In the genomic region with DNA sequence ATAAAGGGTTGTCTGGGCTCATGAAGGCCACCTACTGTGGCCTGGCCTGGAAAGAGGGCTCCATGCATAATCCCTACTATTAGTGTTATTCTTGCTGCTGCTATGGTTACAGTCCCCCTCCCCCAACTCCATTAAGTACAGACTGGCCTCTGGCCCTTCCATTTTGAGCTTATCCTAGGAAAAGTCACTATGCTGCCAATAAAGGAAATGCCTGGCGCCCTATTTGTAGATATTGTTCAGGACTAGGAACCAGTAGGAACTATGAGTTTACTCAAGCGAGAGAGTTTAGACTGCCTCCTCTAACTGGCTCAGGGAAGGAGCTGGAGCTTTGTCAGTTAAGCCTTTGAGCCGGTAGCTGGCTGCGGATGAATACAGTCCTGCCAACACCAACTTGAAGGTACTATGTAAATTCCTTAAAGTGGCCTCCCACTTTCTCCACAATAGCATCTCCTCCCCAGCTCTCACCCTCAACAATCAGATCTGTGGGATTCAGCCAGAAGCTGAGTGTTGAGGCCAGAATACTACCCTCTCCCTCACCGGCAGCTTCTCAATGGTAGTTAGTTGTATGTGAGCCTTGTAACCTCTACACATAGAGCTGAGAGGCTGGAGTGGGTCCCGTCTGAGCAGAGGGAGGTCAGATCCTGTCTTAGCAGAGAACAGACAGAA, we compare ENCODE assay signal across 8 mouse cellular contexts. TPM values are rescaled to one million over a fixed set of nuclear protein-coding genes. Genes with fewer than 3 reads are reported as not detected.
A peak's percentile ranks its signal among the peaks of the same experiment; 100 is the strongest.
DNase-seq lines count a peak whose midpoint lies in the region; ATAC-seq and TF ChIP-seq lines count a peak whose summit lies in the region.

No protein-coding gene starts in this region.

- peaks cover 0 to 3% of the 10 kb centered on the region in 2 experiments; a peak in 1 of 4 replicates for H3K4me1 ChIP-seq in ES-E14 (ENCODE audit: control insufficient read depth in 2 of 2, insufficient read depth in 2 of 2, low read length in 2 of 2, poor library complexity in 1 of 2)
- peaks cover 23% of the 10 kb centered on the region for H3K4me1 ChIP-seq in heart, embryonic 13.5 days
- peaks cover 13% of the 10 kb centered on the region for H3K4me1 ChIP-seq in limb, embryonic 14.5 days (ENCODE audit: control insufficient read depth, insufficient read depth, low read length)
- no peaks in the 10 kb centered on the region for H3K4me1 ChIP-seq in neural tube, embryonic 15.5 days

- H3K4me2 ChIP-seq in heart, embryonic 13.5 days, result 0 out of 2 replicates have a peak overlapping the region, but pooled peaks have one; percentile 2
- no peak overlapping the region for H3K4me2 ChIP-seq in limb, embryonic 14.5 days (replicated peaks; ENCODE audit: low read depth, low read length, severe bottlenecking)
- H3K4me2 ChIP-seq in neural tube, embryonic 15.5 days, result no peak overlapping the region

- TF ChIP-seq CTCF in brain, embryonic 14.5 days (IDR thresholded peaks at IDR 0.05; ENCODE audit: borderline replicate concordance, extremely low read depth, insufficient read depth, insufficient read length), result no peak

- H3K27me3 ChIP-seq in heart, embryonic 13.5 days (replicated peaks), result no peaks in the 10 kb centered on the region
- no peaks in the 10 kb centered on the region for H3K27me3 ChIP-seq in limb, embryonic 14.5 days (ENCODE audit: control insufficient read depth, insufficient read depth, low read length)
- no peaks in the 10 kb centered on the region for H3K27me3 ChIP-seq in neural tube, embryonic 15.5 days (replicated peaks)

- 19% methylated on average over 6 of the region's 6 CpGs for WGBS in heart, embryonic 13.5 days
- WGBS in limb, embryonic 14.5 days, result 36% methylated on average over 6 of the region's 6 CpGs
- WGBS in neural tube, embryonic 15.5 days, result 9% methylated on average over 6 of the region's 6 CpGs

- DNase-seq in ES-E14 (ENCODE audit: low read depth, low spot score), result peak; percentile 21
- DNase-seq in brain, embryonic 14.5 days (ENCODE audit: low read depth), result peak; percentile 97
- DNase-seq in limb, embryonic 14.5 days (ENCODE audit: low spot score), result no peak
- DNase-seq in kidney, adult 11 months, result no peak
- DNase-seq in adrenal gland, postnatal 25 days, result no peak

- no peak overlapping the region for H3K4me3 ChIP-seq in ES-E14 (ENCODE audit: insufficient read depth in 1 of 2, low read depth in 1 of 2, low read length in 2 of 2, poor library complexity in 1 of 2, severe bottlenecking in 1 of 2)
- no peak overlapping the region for H3K4me3 ChIP-seq in heart, embryonic 13.5 days
- H3K4me3 ChIP-seq in limb, embryonic 14.5 days (replicated peaks; ENCODE audit: low read length), result no peak overlapping the region
- no peak overlapping the region for H3K4me3 ChIP-seq in neural tube, embryonic 15.5 days (replicated peaks)

- no peaks in the 10 kb centered on the region for H3K36me3 ChIP-seq in ES-E14 (ENCODE audit: control insufficient read depth, insufficient read depth, low read length, poor library complexity, severe bottlenecking)
- H3K36me3 ChIP-seq in heart, embryonic 13.5 days, result no peaks in the 10 kb centered on the region
- H3K36me3 ChIP-seq in limb, embryonic 14.5 days (ENCODE audit: control insufficient read depth, insufficient read depth, low read length), result no peaks in the 10 kb centered on the region
- no peaks in the 10 kb centered on the region for H3K36me3 ChIP-seq in neural tube, embryonic 15.5 days

- TF ChIP-seq POLR2A in brain, embryonic 14.5 days (IDR thresholded peaks at IDR 0.05; ENCODE audit: borderline replicate concordance, extremely low read depth, insufficient read depth, insufficient read length, poor library complexity, severe bottlenecking), result no peak
- TF ChIP-seq POLR2A in limb, embryonic 14.5 days (IDR thresholded peaks at IDR 0.05; ENCODE audit: borderline replicate concordance, extremely low read depth, insufficient read depth, insufficient read length), result no peak

- H3K9me3 ChIP-seq in ES-E14 (ENCODE audit: control insufficient read depth, insufficient read depth, low read depth, low read length), result no peaks in the 10 kb centered on the region
- no peaks in the 10 kb centered on the region for H3K9me3 ChIP-seq in heart, embryonic 13.5 days
- H3K9me3 ChIP-seq in limb, embryonic 14.5 days (ENCODE audit: control insufficient read depth, low read length), result no peaks in the 10 kb centered on the region
- H3K9me3 ChIP-seq in neural tube, embryonic 15.5 days (replicated peaks), result no peaks in the 10 kb centered on the region

- no peak; the same call in 1 of the 2 replicates for ATAC-seq in heart, embryonic 13.5 days (ENCODE audit: extremely low read depth, insufficient number of reproducible peaks, low FRiP score, low TSS enrichment)
- ATAC-seq in limb, embryonic 14.5 days (ENCODE audit: low FRiP score, low read depth), result peak; percentile 42; the same call in 1 of the 2 replicates
- ATAC-seq in neural tube, embryonic 15.5 days (ENCODE audit: low FRiP score), result peak; percentile 88
- ATAC-seq in granulocyte monocyte progenitor cell, adult 5-6 weeks (replicated peaks; ENCODE audit: poor library complexity, severe bottlenecking), result no peak

- in situ Hi-C loops in ES-E14 (cut with MboI; ENCODE audit: low sequenced_read_pairs in 2 of 2, unreplicated experiment in 2 of 2), result no loop called here

- no peak overlapping the region for H3K9ac ChIP-seq in ES-E14 (ENCODE audit: insufficient read depth, low read depth, low read length, poor library complexity, severe bottlenecking)
- H3K9ac ChIP-seq in heart, embryonic 13.5 days, result no peak overlapping the region
- H3K9ac ChIP-seq in limb, embryonic 14.5 days (ENCODE audit: low read depth, low read length, severe bottlenecking), result no peak overlapping the region
- H3K9ac ChIP-seq in neural tube, embryonic 15.5 days (replicated peaks), result no peak overlapping the region

- H3K27ac ChIP-seq in ES-E14 (ENCODE audit: insufficient read depth, low read depth, low read length, poor library complexity, severe bottlenecking), result no peak overlapping the region
- H3K27ac ChIP-seq in heart, embryonic 13.5 days (replicated peaks), result peak overlapping the region; percentile 59
- no peak overlapping the region for H3K27ac ChIP-seq in limb, embryonic 14.5 days (replicated peaks; ENCODE audit: low read depth, low read length)
- 0 out of 2 replicates have a peak overlapping the region, but pooled peaks have one; percentile 10 for H3K27ac ChIP-seq in neural tube, embryonic 15.5 days (replicated peaks)

TF ChIP-seq in ES-E14, 5 proteins besides CTCF, POLR2A, EP300 and RAD21:
- TF ChIP-seq MAFK (IDR thresholded peaks at IDR 0.05; ENCODE audit: insufficient read depth, low read depth, low read length), result no peak
- TF ChIP-seq ZC3H11A (IDR thresholded peaks at IDR 0.05; ENCODE audit: borderline replicate concordance, low read depth, low read length), result no peak
- TF ChIP-seq CHD2 (IDR thresholded peaks at IDR 0.05; ENCODE audit: low read depth, low read length), result 0 out of 2 replicates have a peak, but pooled peaks have one; percentile 22
- TF ChIP-seq ZNF384 (IDR thresholded peaks at IDR 0.05; ENCODE audit: low read depth, low read length), result no peak
- TF ChIP-seq HCFC1 (IDR thresholded peaks at IDR 0.05; ENCODE audit: borderline replicate concordance, insufficient read depth, low read length), result no peak

RNA-seq across cellular contexts. Expression of gene Ralgapa2, which starts 37.1 kb away (rescaled TPM):
- total RNA-seq in ES-E14 (2012; rRNA removed), result 23.0 and 25.6 TPM in 2 replicates
- 10.6 and 14.5 TPM in 2 replicates for polyA plus RNA-seq in brain, embryonic 14.5 days (2012; rRNA removed)
- 6.5 and 9.7 TPM in 2 replicates for polyA plus RNA-seq in heart, embryonic 13.5 days (2015; fragmentation: Nextera tagmentation; extraction: Ambion mirVana)
- polyA plus RNA-seq in limb, embryonic 14.5 days (2012; rRNA removed), result 4.0 and 4.1 TPM in 2 replicates
- 4.1 and 6.1 TPM in 2 replicates for polyA plus RNA-seq in limb, embryonic 14.5 days (2014; fragmentation: Nextera tagmentation; extraction: Ambion mirVana)
- 9.3 and 9.9 TPM in 2 replicates for polyA plus RNA-seq in neural tube, embryonic 15.5 days (2015; fragmentation: Nextera tagmentation; extraction: Ambion mirVana)
- total RNA-seq in granulocyte monocyte progenitor cell, adult 5-6 weeks (2014; fragmentation: Nextera tagmentation), result 11.9 and 13.4 TPM in 2 replicates
- total RNA-seq in granulocyte monocyte progenitor cell, adult 5-6 weeks (2017), result 10.6 TPM in 2 replicates
- 32.3 and 38.0 TPM in 2 replicates for total RNA-seq in adrenal gland, postnatal 25 days (2021)

Comparison
In these comparisons a context has a peak if more than half of its experiments do, and no peak if none do; other contexts are left out.
1. DNase-seq: peak in ES-E14 (single experiment) and brain, embryonic 14.5 days (single experiment); none in limb, embryonic 14.5 days (single experiment), kidney, adult 11 months (single experiment) and adrenal gland, postnatal 25 days (single experiment).
2. H3K27ac ChIP-seq: peak in heart, embryonic 13.5 days (single experiment) and neural tube, embryonic 15.5 days (single experiment); none in ES-E14 (single experiment) and limb, embryonic 14.5 days (single experiment).
3. ATAC-seq: peak in limb, embryonic 14.5 days (single experiment) and neural tube, embryonic 15.5 days (single experiment); none in heart, embryonic 13.5 days (single experiment) and granulocyte monocyte progenitor cell, adult 5-6 weeks (single experiment).